Mouse (Mus musculus): ENCODE data around the gene Sectm1a. TPM values are rescaled to one million over a fixed set of nuclear protein-coding genes. Genes with fewer than 3 reads are reported as not detected.
"Not testable (repeated sequence)": the region's sequence is repeated elsewhere in the genome, so short reads cannot be mapped to it uniquely, and the experiment has no call there.

The Sectm1a gene
- polyA plus RNA-seq, 1 experiment from 2014 or later: not detected

DNA sequence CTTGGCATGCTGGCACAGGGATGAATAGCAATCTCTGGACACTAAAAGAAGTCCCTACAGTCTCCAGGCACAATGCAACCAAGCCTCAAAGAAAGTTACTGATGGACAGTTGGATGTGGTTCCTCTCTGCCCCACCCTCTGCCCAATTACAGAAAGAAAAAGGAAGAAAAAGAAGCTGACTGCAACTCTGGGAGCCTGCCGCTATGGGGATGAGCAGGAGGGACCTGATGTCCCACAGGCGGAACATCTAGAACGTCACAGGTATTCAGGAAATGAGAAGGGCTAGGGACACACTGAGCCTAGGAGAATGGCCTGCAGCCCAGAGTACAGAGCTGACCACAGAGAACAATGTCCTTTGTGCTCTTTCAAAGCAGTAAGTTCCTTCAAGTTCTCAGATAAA, 1.2 kb upstream of the Sectm1a start:
- Histone ChIP-seq H3K9me3 (ENCODE audit: control insufficient read depth, low read length) (no peaks in the 10 kb centered on the region), H3K4me3 (ENCODE audit: low read depth, low read length) (no peak overlapping the region), H3K27ac (ENCODE audit: low read depth, low read length) (no peak overlapping the region), H3K4me1 (replicated peaks; ENCODE audit: control insufficient read depth, insufficient read depth, low read length) (no peaks in the 10 kb centered on the region), H3K36me3 (ENCODE audit: control insufficient read depth, insufficient read depth, low read length) (no peaks in the 10 kb centered on the region), H3K27me3 (ENCODE audit: control insufficient read depth, insufficient read depth, low read length) (no peaks in the 10 kb centered on the region), H3K4me2 (replicated peaks; ENCODE audit: low read depth, low read length) (no peak overlapping the region), H3K9ac (ENCODE audit: low read depth, low read length) (no peak overlapping the region)
- 85% methylated on average over 3 of the region's 3 CpGs for WGBS
- DNase-seq (ENCODE audit: low spot score): no peak
- no peak for ATAC-seq (ENCODE audit: low FRiP score)

DNA sequence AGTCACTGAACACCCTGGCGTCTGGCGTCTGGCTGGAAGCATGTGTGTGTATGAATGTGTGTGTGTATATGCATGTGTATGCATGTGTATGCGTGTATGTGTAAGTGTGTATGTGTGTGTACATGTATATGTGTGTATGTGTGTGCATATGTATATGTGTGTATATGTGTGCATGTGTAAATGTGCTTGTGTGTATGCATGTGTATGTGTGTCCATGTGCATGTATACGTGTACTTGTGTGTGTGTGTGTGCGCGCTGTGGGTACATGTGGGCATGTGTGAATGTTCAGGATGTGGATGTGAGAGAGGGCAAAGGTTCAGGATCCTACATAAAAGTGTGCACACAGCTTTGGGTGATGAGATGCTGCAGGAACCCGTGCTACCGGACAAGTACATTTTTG, 690 bp downstream of the Sectm1a start:
- H3K4me1 ChIP-seq (replicated peaks; ENCODE audit: control insufficient read depth, insufficient read depth, low read length): no peaks in the 10 kb centered on the region
- ATAC-seq (ENCODE audit: low FRiP score): no peak
- no peaks in the 10 kb centered on the region for H3K36me3 ChIP-seq (ENCODE audit: control insufficient read depth, insufficient read depth, low read length)
- no peak overlapping the region for H3K27ac ChIP-seq (ENCODE audit: low read depth, low read length)
- DNase-seq (ENCODE audit: low spot score): no peak
- no peaks in the 10 kb centered on the region for H3K9me3 ChIP-seq (ENCODE audit: control insufficient read depth, low read length)
- H3K4me3 ChIP-seq (ENCODE audit: low read depth, low read length): no peak overlapping the region
- 93% methylated on average over 8 of the region's 8 CpGs for WGBS
- H3K4me2 ChIP-seq (replicated peaks; ENCODE audit: low read depth, low read length): no peak overlapping the region
- H3K27me3 ChIP-seq (ENCODE audit: control insufficient read depth, insufficient read depth, low read length): no peaks in the 10 kb centered on the region
- no peak overlapping the region for H3K9ac ChIP-seq (ENCODE audit: low read depth, low read length)

DNA sequence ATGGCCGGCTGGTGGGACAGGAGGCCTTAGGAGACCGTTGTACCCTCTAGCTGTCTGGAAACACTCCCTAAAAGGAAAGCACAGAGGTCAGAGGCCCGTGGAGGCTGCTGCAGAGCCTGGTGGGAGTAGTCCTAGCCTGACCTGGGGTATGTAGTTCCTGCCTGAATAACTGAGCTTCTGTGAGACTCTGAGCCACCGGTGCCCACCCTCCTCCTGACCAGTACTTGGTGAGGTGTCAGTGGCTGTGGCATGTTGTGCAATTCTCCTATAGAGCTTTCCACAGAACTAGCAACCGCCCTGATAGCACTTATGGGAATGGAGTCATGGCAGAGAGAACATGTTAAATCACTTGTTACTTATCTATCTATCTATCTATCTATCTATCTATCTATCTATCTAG, 5.4 kb downstream of the Sectm1a start:
- H3K4me1 ChIP-seq (replicated peaks; ENCODE audit: control insufficient read depth, insufficient read depth, low read length): no peaks in the 10 kb centered on the region
- H3K4me3 ChIP-seq (ENCODE audit: low read depth, low read length): no peak overlapping the region
- no peaks in the 10 kb centered on the region for H3K36me3 ChIP-seq (ENCODE audit: control insufficient read depth, insufficient read depth, low read length)
- no peaks in the 10 kb centered on the region for H3K9me3 ChIP-seq (ENCODE audit: control insufficient read depth, low read length)
- no peak overlapping the region for H3K9ac ChIP-seq (ENCODE audit: low read depth, low read length)
- DNase-seq (ENCODE audit: low spot score) (no peak), ATAC-seq (ENCODE audit: low FRiP score) (no peak)
- no peak overlapping the region for H3K4me2 ChIP-seq (replicated peaks; ENCODE audit: low read depth, low read length)
- WGBS: 80% methylated on average over 5 of the region's 5 CpGs
- no peaks in the 10 kb centered on the region for H3K27me3 ChIP-seq (ENCODE audit: control insufficient read depth, insufficient read depth, low read length)
- H3K27ac ChIP-seq (ENCODE audit: low read depth, low read length): no peak overlapping the region

DNA sequence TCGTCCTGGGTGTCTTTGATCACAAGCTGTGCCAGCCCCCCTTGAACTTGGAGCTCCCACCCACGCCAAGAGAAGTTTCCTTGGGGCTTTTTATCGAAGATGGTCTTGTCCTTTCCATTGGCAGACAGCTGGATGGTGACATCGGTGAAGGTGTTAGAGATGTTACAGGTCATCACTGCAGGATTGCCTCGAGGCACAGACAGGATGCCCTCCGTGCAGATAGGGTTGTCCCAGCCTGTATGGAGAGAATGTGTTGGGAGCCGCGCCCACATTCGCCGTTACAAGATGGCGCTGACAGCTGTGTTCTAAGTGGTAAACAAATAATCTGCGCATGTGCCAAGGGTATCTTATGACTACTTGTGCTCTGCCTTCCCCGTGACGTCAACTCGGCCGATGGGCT, 11.4 kb downstream of the Sectm1a start:
- not testable (repeated sequence) for H3K27me3 ChIP-seq (ENCODE audit: control insufficient read depth, insufficient read depth, low read length); H3K4me3 ChIP-seq (ENCODE audit: low read depth, low read length); H3K4me2 ChIP-seq (replicated peaks; ENCODE audit: low read depth, low read length); H3K27ac ChIP-seq (ENCODE audit: low read depth, low read length); H3K4me1 ChIP-seq (replicated peaks; ENCODE audit: control insufficient read depth, insufficient read depth, low read length); ATAC-seq (ENCODE audit: low FRiP score); H3K9me3 ChIP-seq (ENCODE audit: control insufficient read depth, low read length); DNase-seq (ENCODE audit: low spot score); H3K36me3 ChIP-seq (ENCODE audit: control insufficient read depth, insufficient read depth, low read length); H3K9ac ChIP-seq (ENCODE audit: low read depth, low read length)
- WGBS: 95% methylated on average over 11 of the region's 16 CpGs

DNA sequence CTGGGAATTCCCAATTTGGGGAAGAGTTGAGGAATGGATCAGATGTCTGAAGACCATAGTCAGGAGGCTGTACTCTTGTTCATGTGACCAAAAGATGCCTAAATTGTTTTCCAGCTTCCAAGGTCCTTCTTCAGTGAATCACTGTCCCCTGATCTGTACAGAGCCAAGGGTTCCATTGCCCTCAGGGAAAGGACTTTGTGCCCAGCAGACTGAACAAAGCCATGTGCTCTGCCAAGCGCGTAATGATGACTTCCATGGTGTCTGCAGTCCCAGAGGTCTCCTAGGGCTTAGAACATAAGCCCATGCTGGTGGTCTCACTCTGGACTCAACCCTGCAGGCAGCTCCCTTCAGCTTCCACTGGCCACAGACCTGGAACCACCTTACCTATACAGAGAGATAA, 13.1 kb downstream of the Sectm1a start:
- Histone ChIP-seq H3K36me3 (ENCODE audit: control insufficient read depth, insufficient read depth, low read length) (no peaks in the 10 kb centered on the region), H3K27ac (ENCODE audit: low read depth, low read length) (no peak overlapping the region), H3K27me3 (ENCODE audit: control insufficient read depth, insufficient read depth, low read length) (no peaks in the 10 kb centered on the region), H3K4me2 (replicated peaks; ENCODE audit: low read depth, low read length) (no peak overlapping the region), H3K9me3 (ENCODE audit: control insufficient read depth, low read length) (no peaks in the 10 kb centered on the region), H3K9ac (ENCODE audit: low read depth, low read length) (no peak overlapping the region), H3K4me3 (ENCODE audit: low read depth, low read length) (no peak overlapping the region), H3K4me1 (replicated peaks; ENCODE audit: control insufficient read depth, insufficient read depth, low read length) (no peaks in the 10 kb centered on the region)
- DNase-seq (ENCODE audit: low spot score) (no peak), ATAC-seq (ENCODE audit: low FRiP score) (no peak)
- WGBS: 89% methylated on average over 2 of the region's 2 CpGs

DNA sequence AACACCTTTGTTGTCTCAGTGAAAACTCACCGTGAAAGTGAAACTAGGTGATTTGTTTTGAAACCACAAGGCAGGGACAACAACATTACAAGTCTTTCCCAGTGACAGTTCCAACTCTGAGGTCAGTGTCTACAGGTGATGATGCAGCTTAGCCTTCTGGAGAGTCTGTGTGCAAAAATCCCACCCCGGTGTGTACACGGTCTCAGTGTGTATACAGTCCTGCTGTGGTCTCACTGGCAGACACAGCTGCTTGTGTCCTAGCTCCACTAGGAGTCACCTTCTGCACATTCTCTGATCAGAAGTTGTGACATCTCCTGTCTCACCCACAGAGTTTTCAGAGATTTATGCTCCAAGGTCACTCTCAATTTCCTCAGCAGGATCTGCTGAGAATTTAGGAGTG, 16.8 kb downstream of the Sectm1a start:
- Histone ChIP-seq H3K27me3 (ENCODE audit: control insufficient read depth, insufficient read depth, low read length) (no peaks in the 10 kb centered on the region), H3K27ac (ENCODE audit: low read depth, low read length) (no peak overlapping the region), H3K4me2 (replicated peaks; ENCODE audit: low read depth, low read length) (no peak overlapping the region), H3K4me3 (ENCODE audit: low read depth, low read length) (no peak overlapping the region), H3K36me3 (ENCODE audit: control insufficient read depth, insufficient read depth, low read length) (no peaks in the 10 kb centered on the region), H3K9ac (ENCODE audit: low read depth, low read length) (no peak overlapping the region), H3K4me1 (replicated peaks; ENCODE audit: control insufficient read depth, insufficient read depth, low read length) (no peaks in the 10 kb centered on the region), H3K9me3 (ENCODE audit: control insufficient read depth, low read length) (no peaks in the 10 kb centered on the region)
- ATAC-seq (ENCODE audit: low FRiP score) (no peak), DNase-seq (ENCODE audit: low spot score) (no peak)
- WGBS: 80% methylated on average over 3 of the region's 3 CpGs

DNA sequence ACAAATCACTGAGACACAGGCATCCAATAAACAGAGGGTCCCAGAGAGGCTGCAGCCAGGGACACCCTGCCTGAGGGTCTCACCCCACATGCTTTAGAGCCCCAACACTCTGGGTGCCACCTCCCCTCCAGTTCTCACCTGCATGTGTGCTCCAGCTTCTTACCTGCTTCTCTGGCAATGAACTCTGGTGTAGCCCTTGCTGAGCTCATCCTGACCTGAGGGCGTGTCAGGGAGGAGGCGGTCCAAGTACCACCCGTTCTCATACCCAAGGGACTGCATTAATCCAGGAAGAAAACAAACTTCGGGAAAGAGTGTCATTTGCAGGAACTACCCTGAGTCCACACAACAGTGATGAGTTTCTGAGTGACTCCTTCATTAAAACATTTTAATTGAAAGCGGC, 17.6 kb downstream of the Sectm1a start, which contains the start of gene Sectm1b:
Sectm1b (minus strand) TSS at position 191 of the 400 bp plus-strand sequence.
- Histone ChIP-seq H3K9me3 (ENCODE audit: control insufficient read depth, low read length) (no peaks in the 10 kb centered on the region), H3K4me3 (ENCODE audit: low read depth, low read length) (no peak within 1 kb of the TSS), H3K27ac (ENCODE audit: low read depth, low read length) (no peak within 1 kb of the TSS), H3K27me3 (ENCODE audit: control insufficient read depth, insufficient read depth, low read length) (no peaks in the 10 kb centered on the region), H3K36me3 (ENCODE audit: control insufficient read depth, insufficient read depth, low read length) (no peaks in the 10 kb centered on the region), H3K9ac (ENCODE audit: low read depth, low read length) (no peak within 1 kb of the TSS), H3K4me1 (replicated peaks; ENCODE audit: control insufficient read depth, insufficient read depth, low read length) (no peaks in the 10 kb centered on the region), H3K4me2 (replicated peaks; ENCODE audit: low read depth, low read length) (no peak within 1 kb of the TSS)
- ATAC-seq (ENCODE audit: low FRiP score): no peak
- DNase-seq (ENCODE audit: low spot score): no peak
- WGBS: 87% methylated on average over 5 of the region's 5 CpGs

DNA sequence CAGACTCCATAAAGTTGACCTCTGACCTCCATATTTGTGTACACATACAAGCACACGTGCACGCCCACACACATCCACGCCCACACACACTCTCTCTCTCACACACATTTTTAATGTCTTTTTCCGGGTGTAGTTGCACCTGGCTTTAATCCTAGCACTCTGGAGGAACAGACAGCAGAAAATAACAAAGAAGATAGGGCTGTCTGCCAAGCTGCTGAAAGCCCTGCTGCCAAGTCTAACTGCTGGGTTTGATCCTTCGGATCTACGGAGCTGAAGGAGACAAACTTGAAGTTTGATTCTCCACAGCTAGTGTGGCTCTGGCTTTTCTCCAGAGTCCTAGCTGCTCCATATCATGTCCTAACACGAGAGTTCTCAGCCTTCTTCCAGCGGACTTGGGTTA, 19.4 kb downstream of the Sectm1a start:
- Histone ChIP-seq H3K4me3 (ENCODE audit: low read depth, low read length) (no peak overlapping the region), H3K9ac (ENCODE audit: low read depth, low read length) (no peak overlapping the region), H3K36me3 (ENCODE audit: control insufficient read depth, insufficient read depth, low read length) (no peaks in the 10 kb centered on the region), H3K4me1 (replicated peaks; ENCODE audit: control insufficient read depth, insufficient read depth, low read length) (no peaks in the 10 kb centered on the region), H3K4me2 (replicated peaks; ENCODE audit: low read depth, low read length) (no peak overlapping the region), H3K27me3 (ENCODE audit: control insufficient read depth, insufficient read depth, low read length) (no peaks in the 10 kb centered on the region), H3K9me3 (ENCODE audit: control insufficient read depth, low read length) (no peaks in the 10 kb centered on the region), H3K27ac (ENCODE audit: low read depth, low read length) (no peak overlapping the region)
- no peak for DNase-seq (ENCODE audit: low spot score)
- WGBS: 81% methylated on average over 8 of the region's 8 CpGs
- ATAC-seq (ENCODE audit: low FRiP score): no peak

DNA sequence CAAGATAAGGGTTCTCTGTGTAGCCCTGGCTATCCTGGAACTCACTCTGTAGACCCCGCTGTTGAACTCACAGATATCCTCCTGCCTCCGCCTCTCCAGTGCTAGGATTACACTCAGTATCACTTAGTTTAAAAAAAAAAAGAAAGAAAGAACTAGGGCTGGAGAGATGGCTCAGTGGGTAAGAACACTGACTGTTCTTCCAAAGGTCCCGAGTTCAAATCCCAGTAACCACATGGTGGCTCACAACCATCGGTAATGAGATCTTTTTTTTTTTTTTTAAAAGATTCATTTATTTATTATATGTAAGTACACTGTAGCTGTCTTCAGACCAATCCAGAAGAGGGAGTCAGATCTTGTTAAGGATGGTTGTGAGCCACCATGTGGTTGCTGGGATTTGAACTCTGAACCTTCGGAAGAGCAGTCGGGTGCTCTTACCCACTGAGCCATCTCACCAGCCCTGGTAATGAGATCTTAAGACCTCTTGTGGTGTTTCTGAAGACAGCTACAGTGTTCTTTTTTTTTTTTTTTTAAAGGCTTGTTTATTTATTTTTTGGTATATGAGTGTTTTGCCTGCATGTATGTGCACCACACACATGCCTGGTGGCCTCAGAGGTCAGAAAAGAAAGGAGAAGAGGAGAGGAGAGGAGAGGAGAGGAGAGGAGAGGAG, 20.5 kb downstream of the Sectm1a start:
- ATAC-seq (ENCODE audit: low FRiP score); H3K9me3 ChIP-seq (ENCODE audit: control insufficient read depth, low read length); H3K4me2 ChIP-seq (replicated peaks; ENCODE audit: low read depth, low read length); DNase-seq (ENCODE audit: low spot score); H3K4me1 ChIP-seq (replicated peaks; ENCODE audit: control insufficient read depth, insufficient read depth, low read length); H3K9ac ChIP-seq (ENCODE audit: low read depth, low read length); H3K4me3 ChIP-seq (ENCODE audit: low read depth, low read length); H3K36me3 ChIP-seq (ENCODE audit: control insufficient read depth, insufficient read depth, low read length); H3K27me3 ChIP-seq (ENCODE audit: control insufficient read depth, insufficient read depth, low read length); H3K27ac ChIP-seq (ENCODE audit: low read depth, low read length): not testable (repeated sequence)
- WGBS: 95% methylated on average over 6 of the region's 6 CpGs

All from hindbrain, embryonic 11.5 days (tissue).